ENCODE assay signal across 7 mouse cellular contexts in genomic region chr4:109657021-109657850, GRCm38 (mm10). TPM values are rescaled to one million over a fixed set of nuclear protein-coding genes. Genes with fewer than 3 reads are reported as not detected.
A peak's percentile ranks its signal among the peaks of the same experiment; 100 is the strongest.
DNase-seq lines count a peak whose midpoint lies in the region; ATAC-seq and TF ChIP-seq lines count a peak whose summit lies in the region.

No protein-coding gene starts in this region.

- peak; percentile 76 for DNase-seq in adrenal gland, postnatal 10 days
- DNase-seq in kidney, postnatal 10 days, result peak; percentile 63
- peak; percentile 20 to 55 for DNase-seq in spleen, adult 18-20 months

- H3K36me3 ChIP-seq in E14TG2a.4 (ENCODE audit: insufficient read depth, low read length), result no peaks in the 10 kb centered on the region
- H3K36me3 ChIP-seq in embryonic facial prominence, embryonic 13.5 days, result no peaks in the 10 kb centered on the region
- no peaks in the 10 kb centered on the region for H3K36me3 ChIP-seq in heart, embryonic 16.5 days (ENCODE audit: control insufficient read depth, insufficient read depth)
- no peaks in the 10 kb centered on the region for H3K36me3 ChIP-seq in megakaryocyte, embryonic 14.5 days (replicated peaks; ENCODE audit: low read length)

- H3K9me3 ChIP-seq in E14TG2a.4 (ENCODE audit: low read length), result no peaks in the 10 kb centered on the region
- no peaks in the 10 kb centered on the region for H3K9me3 ChIP-seq in embryonic facial prominence, embryonic 13.5 days
- H3K9me3 ChIP-seq in heart, embryonic 16.5 days (replicated peaks; ENCODE audit: control insufficient read depth, low read length), result no peaks in the 10 kb centered on the region
- no peaks in the 10 kb centered on the region for H3K9me3 ChIP-seq in megakaryocyte, embryonic 14.5 days

- H3K4me2 ChIP-seq in embryonic facial prominence, embryonic 13.5 days, result peak overlapping the region; percentile 63
- peak overlapping the region; percentile 98 for H3K4me2 ChIP-seq in heart, embryonic 16.5 days (ENCODE audit: low read depth, low read length)

- 0% methylated on average over 47 of the region's 53 CpGs for WGBS in embryonic facial prominence, embryonic 13.5 days
- 1% methylated on average over 53 of the region's 53 CpGs for WGBS in heart, embryonic 16.5 days

- ATAC-seq in embryonic facial prominence, embryonic 13.5 days (ENCODE audit: insufficient number of reproducible peaks, insufficient read depth, low FRiP score, low TSS enrichment, low read depth), result peak; percentile 71; the same call in 1 of the 2 replicates
- ATAC-seq in heart, embryonic 16.5 days (replicated peaks; ENCODE audit: extremely low read depth, insufficient read depth, low FRiP score), result peak; percentile 75

- H3K4me3 ChIP-seq in E14TG2a.4 (replicated peaks; ENCODE audit: low read length), result peak overlapping the region; percentile 80
- peak overlapping the region; percentile 38 for H3K4me3 ChIP-seq in embryonic facial prominence, embryonic 13.5 days
- H3K4me3 ChIP-seq in heart, embryonic 16.5 days (ENCODE audit: low read length), result peak overlapping the region; percentile 71
- peak overlapping the region; percentile 90 for H3K4me3 ChIP-seq in megakaryocyte, embryonic 14.5 days (replicated peaks)

- no peak for TF ChIP-seq CTCF in E14TG2a.4 (conservative IDR thresholded peaks at IDR 0.05; ENCODE audit: low read length)

- peaks cover 64% of the 10 kb centered on the region for H3K27me3 ChIP-seq in E14TG2a.4 (ENCODE audit: insufficient read depth, low read length)
- peaks cover 76% of the 10 kb centered on the region for H3K27me3 ChIP-seq in embryonic facial prominence, embryonic 13.5 days
- H3K27me3 ChIP-seq in heart, embryonic 16.5 days (ENCODE audit: control insufficient read depth, insufficient read depth, low read length), result peaks cover 34% of the 10 kb centered on the region
- H3K27me3 ChIP-seq in megakaryocyte, embryonic 14.5 days (replicated peaks), result peaks cover 73% of the 10 kb centered on the region

- H3K9ac ChIP-seq in embryonic facial prominence, embryonic 13.5 days, result peak overlapping the region; percentile 55
- peak overlapping the region; percentile 76 for H3K9ac ChIP-seq in heart, embryonic 16.5 days (ENCODE audit: low read length)

- H3K4me1 ChIP-seq in E14TG2a.4 (replicated peaks; ENCODE audit: low read depth, low read length), result peaks cover 13% of the 10 kb centered on the region
- peaks cover 12% of the 10 kb centered on the region for H3K4me1 ChIP-seq in embryonic facial prominence, embryonic 13.5 days
- peaks cover 12% of the 10 kb centered on the region for H3K4me1 ChIP-seq in heart, embryonic 16.5 days (ENCODE audit: control insufficient read depth, insufficient read depth, low read length)
- peaks cover 23% of the 10 kb centered on the region for H3K4me1 ChIP-seq in megakaryocyte, embryonic 14.5 days

- no peak overlapping the region for H3K27ac ChIP-seq in embryonic facial prominence, embryonic 13.5 days
- H3K27ac ChIP-seq in heart, embryonic 16.5 days (ENCODE audit: low read length), result no peak overlapping the region

RNA-seq across cellular contexts. Expression of gene Cdkn2c, which starts 9.8 kb away (rescaled TPM):
- total RNA-seq in adrenal gland, postnatal 10 days (2021), result 10 to 100 TPM; 59.4 to 77.7 TPM
- 10.9 and 15.9 TPM in 2 replicates for polyA plus RNA-seq in embryonic facial prominence, embryonic 13.5 days (2015; fragmentation: Nextera tagmentation; extraction: Ambion mirVana)
- polyA plus RNA-seq in heart, embryonic 16.5 days (2015; fragmentation: Nextera tagmentation; extraction: Ambion mirVana), result 18.0 and 18.5 TPM in 2 replicates
- polyA plus RNA-seq in megakaryocyte, embryonic 14.5 days (2012; ENCODE audit: insufficient read depth, low replicate concordance), result 1.6 TPM in 1 of 2 replicates, not detected in the other

RNA-seq across cellular contexts. Expression of gene Faf1, which starts 19.2 kb away (rescaled TPM):
- total RNA-seq in adrenal gland, postnatal 10 days (2021), result 10 to 100 TPM; 25.0 to 29.5 TPM
- polyA plus RNA-seq in embryonic facial prominence, embryonic 13.5 days (2015; fragmentation: Nextera tagmentation; extraction: Ambion mirVana), result 24.6 and 27.5 TPM in 2 replicates
- 18.5 and 19.2 TPM in 2 replicates for polyA plus RNA-seq in heart, embryonic 16.5 days (2015; fragmentation: Nextera tagmentation; extraction: Ambion mirVana)
- 2.0 and 3.4 TPM in 2 replicates for polyA plus RNA-seq in megakaryocyte, embryonic 14.5 days (2012; ENCODE audit: insufficient read depth, low replicate concordance)

Comparison
In these comparisons a context has a peak if more than half of its experiments do, and no peak if none do; other contexts are left out.
1. H3K4me3 ChIP-seq: peak in every context shown above with its lines; median percentile 90 in megakaryocyte, embryonic 14.5 days; 80 in E14TG2a.4; 71 in heart, embryonic 16.5 days; 38 in embryonic facial prominence, embryonic 13.5 days.